Mouse (Mus musculus) liver, postnatal 0 days (tissue): ENCODE data around the gene Pycr2. TPM values are rescaled to one million over a fixed set of nuclear protein-coding genes. Genes with fewer than 3 reads are reported as not detected.

Source experiments
- ATAC-seq: fragments of 200-750 bp; cut with Nextera tagmentation; 2 replicates; pipeline ENCODE4 v1.8.0; 2017; ENCODE audit warnings: mild to moderate bottlenecking, moderate library complexity
- DNase-seq: peaks from one replicate; pipeline ENCODE4 v3.0.0-alpha.2; 2016
- H3K27ac ChIP-seq: fragments of 300-500 bp; sonication (generic); 2 replicates; pipeline ENCODE4 v1.5.1; 2014; ENCODE audit warnings: antibody characterized with exemption, moderate library complexity, mild to moderate bottlenecking, low read depth
- H3K27me3 ChIP-seq: fragments of 300-500 bp; sonication (generic); 2 replicates; pipeline ENCODE4 v1.6.1; 2014; ENCODE audit warnings: low read length, control low read depth, mixed read lengths; ENCODE audit not compliant: insufficient read depth
- H3K36me3 ChIP-seq: fragments of 300-500 bp; sonication (generic); replicated peaks from 2 replicates; pipeline ENCODE4 v1.6.1; 2014; ENCODE audit warnings: mild to moderate bottlenecking, control low read depth, low read length, moderate library complexity, mixed read lengths; ENCODE audit not compliant: insufficient read depth
- H3K4me1 ChIP-seq: fragments of 300-500 bp; sonication (generic); 2 replicates; pipeline ENCODE4 v1.6.1; 2014; ENCODE audit warnings: antibody characterized with exemption, mild to moderate bottlenecking, control low read depth; ENCODE audit not compliant: insufficient read depth
- H3K4me2 ChIP-seq: fragments of 300-500 bp; sonication (generic); 2 replicates; pipeline ENCODE4 v1.6.1; 2014; ENCODE audit warnings: low read depth, mild to moderate bottlenecking, low read length, moderate library complexity, mixed read lengths
- H3K4me3 ChIP-seq: fragments of 300-500 bp; sonication (generic); 2 replicates; pipeline ENCODE4 v1.5.1; 2014; ENCODE audit warnings: low read depth, low read length
- H3K9ac ChIP-seq: fragments of 300-500 bp; sonication (generic); replicated peaks from 2 replicates; pipeline ENCODE4 v1.6.1; 2014; ENCODE audit warnings: mild to moderate bottlenecking, moderate library complexity
- H3K9me3 ChIP-seq: fragments of 300-500 bp; sonication (generic); 2 replicates; pipeline ENCODE4 v1.6.1; 2016; ENCODE audit warnings: mild to moderate bottlenecking, control low read depth, low read length, mixed read lengths
- CTCF ChIP-seq: sonication (generic); IDR thresholded peaks from 2 replicates; pipeline ENCODE4 v1.5.1; 2016; ENCODE audit warnings: antibody characterized with exemption, low read depth
- EP300 ChIP-seq: IDR thresholded peaks from 2 replicates; pipeline ENCODE4 v1.6.1; 2016; ENCODE audit warnings: antibody characterized with exemption, low read depth, mild to moderate bottlenecking
- WGBS: fragments of 180-500 bp; shearing (Covaris S2); extraction: QIAGEN DNeasy Blood & Tissue Kit; methylation state at CpG from one replicate; pipeline ENCODE4 v1.1.7; 2014; ENCODE audit not compliant: insufficient replicate concordance; 5-methylcytosine and 5-hydroxymethylcytosine counted together
- polyA plus RNA-seq: library from polyadenylated mRNA; unstranded; fragments of >200 nt; fragmentation: Nextera tagmentation; extraction: Ambion mirVana; gene quantifications from 2 replicates; pipeline ENCODE4 v1.2.1, GENCODE M21; 2015

The Pycr2 gene
- polyA plus RNA-seq: 33.3 and 43.4 TPM in 2 replicates

- WGBS: 1% methylated on average over 52 of the region's 52 CpGs
- peak within 1 kb of the TSS; percentile 84 for H3K4me2 ChIP-seq
- peak within 1 kb of the TSS; percentile 91 for H3K27ac ChIP-seq
- ATAC-seq: peak; percentile 86
- TF ChIP-seq EP300 (no peak), CTCF (no peak)
- H3K4me3 ChIP-seq: peak within 1 kb of the TSS; percentile 70
- H3K4me1 ChIP-seq: peaks cover 24% of the 10 kb centered on the region
- no peaks in the 10 kb centered on the region for H3K9me3 ChIP-seq
- H3K36me3 ChIP-seq: peaks cover 27% of the 10 kb centered on the region
- no peaks in the 10 kb centered on the region for H3K27me3 ChIP-seq
- H3K9ac ChIP-seq: peak within 1 kb of the TSS; percentile 80
- peak; percentile 96 for DNase-seq
These were observed at the start of gene Pycr2 for GRCm38 (mm10) chr1:180904039-180904814. Pycr2 (plus strand) TSS chr1:180904293.

GRCm38 (mm10) chr1:180858763-180859162 is 45.3 kb upstream of the Pycr2 start:
- H3K27me3 ChIP-seq: no peaks in the 10 kb centered on the region
- H3K4me1 ChIP-seq: peaks cover 3% of the 10 kb centered on the region; the same call in 1 of the 2 replicates
- ATAC-seq (peak; percentile 49; the same call in 1 of the 2 replicates), DNase-seq (no peak)
- H3K9me3 ChIP-seq: no peaks in the 10 kb centered on the region
- no peak overlapping the region for H3K9ac ChIP-seq
- H3K4me2 ChIP-seq: no peak overlapping the region
- no peak overlapping the region for H3K27ac ChIP-seq
- TF ChIP-seq CTCF (no peak), EP300 (no peak)
- peaks cover 83% of the 10 kb centered on the region for H3K36me3 ChIP-seq
- H3K4me3 ChIP-seq: no peak overlapping the region

- Histone ChIP-seq H3K9ac (no peak overlapping the region), H3K4me2 (no peak overlapping the region), H3K9me3 (no peaks in the 10 kb centered on the region), H3K36me3 (peaks cover 93% of the 10 kb centered on the region), H3K4me3 (no peak overlapping the region), H3K27me3 (no peaks in the 10 kb centered on the region), H3K4me1 (peaks cover 3% of the 10 kb centered on the region; the same call in 1 of the 2 replicates), H3K27ac (no peak overlapping the region)
- ATAC-seq (no peak), DNase-seq (no peak)
- WGBS: 72% methylated on average over 6 of the region's 6 CpGs
- TF ChIP-seq EP300: no peak
- no peak for TF ChIP-seq CTCF
These were observed 44.1 kb upstream of the Pycr2 start for GRCm38 (mm10) chr1:180860030-180860429.

GRCm38 (mm10) chr1:180863606-180864005 is 40.5 kb upstream of the Pycr2 start:
- TF ChIP-seq CTCF (peak; percentile 88), EP300 (no peak)
- H3K9me3 ChIP-seq: no peaks in the 10 kb centered on the region
- peaks cover 86% of the 10 kb centered on the region for H3K36me3 ChIP-seq
- H3K4me3 ChIP-seq: no peak overlapping the region
- H3K27ac ChIP-seq: no peak overlapping the region
- H3K27me3 ChIP-seq: no peaks in the 10 kb centered on the region
- ATAC-seq (peak; percentile 45; the same call in 1 of the 2 replicates), DNase-seq (no peak)
- no peak overlapping the region for H3K9ac ChIP-seq
- H3K4me2 ChIP-seq: no peak overlapping the region
- H3K4me1 ChIP-seq: peaks cover 3% of the 10 kb centered on the region; the same call in 1 of the 2 replicates
- 7% methylated on average over 1 of the region's 1 CpGs for WGBS

GRCm38 (mm10) chr1:180866001-180866400 is 38.1 kb upstream of the Pycr2 start:
- peaks cover 64% of the 10 kb centered on the region for H3K36me3 ChIP-seq
- no peaks in the 10 kb centered on the region for H3K27me3 ChIP-seq
- H3K27ac ChIP-seq: no peak overlapping the region
- H3K4me3 ChIP-seq: no peak overlapping the region
- ATAC-seq (no peak), DNase-seq (no peak)
- H3K9ac ChIP-seq: no peak overlapping the region
- H3K4me2 ChIP-seq: no peak overlapping the region
- H3K9me3 ChIP-seq: no peaks in the 10 kb centered on the region
- TF ChIP-seq EP300: no peak
- TF ChIP-seq CTCF: no peak
- 0 out of 2 replicates have a peak, but pooled peaks cover 3% of the 10 kb centered on the region for H3K4me1 ChIP-seq
- WGBS: 91% methylated on average over 7 of the region's 7 CpGs

- DNase-seq: no peak
- ATAC-seq: no peak
- WGBS: 65% methylated on average over 13 of the region's 13 CpGs
- H3K4me2 ChIP-seq: no peak overlapping the region
- H3K36me3 ChIP-seq: peaks cover 26% of the 10 kb centered on the region
- H3K4me1 ChIP-seq: no peaks in the 10 kb centered on the region
- no peak overlapping the region for H3K4me3 ChIP-seq
- TF ChIP-seq CTCF: no peak
- no peak for TF ChIP-seq EP300
- H3K27me3 ChIP-seq: no peaks in the 10 kb centered on the region
- no peak overlapping the region for H3K27ac ChIP-seq
- H3K9ac ChIP-seq: no peak overlapping the region
- H3K9me3 ChIP-seq: no peaks in the 10 kb centered on the region
These were observed 33.9 kb upstream of the Pycr2 start for GRCm38 (mm10) chr1:180870122-180870650.
